Comparison of ENCODE assay signal across 9 mouse cellular contexts in genomic region chr2:167376160-167376564, GRCm38 (mm10). TPM values are rescaled to one million over a fixed set of nuclear protein-coding genes. Genes with fewer than 3 reads are reported as not detected.
DNase-seq lines count a peak whose midpoint lies in the region; ATAC-seq and TF ChIP-seq lines count a peak whose summit lies in the region.
"Had no signal": no experiment of that assay in that cellular context is flagged by ENCODE, and none has a peak within 500 bp of the region (broad histone marks: within the 10 kb centered on the region; RNA-seq: fewer than 3 reads in every experiment).

No protein-coding gene starts in this region.

- ATAC-seq in lung, embryonic 16.5 days (ENCODE audit: low read depth): peak; percentile 37
- ATAC-seq in embryonic facial prominence, embryonic 14.5 days (ENCODE audit: low read depth): 0 out of 2 replicates have a peak, but pooled peaks have one; percentile 48
- ATAC-seq in heart, embryonic 16.5 days (replicated peaks; ENCODE audit: extremely low read depth, insufficient read depth, low FRiP score): peak; percentile 72
- no peak for ATAC-seq in erythroblast, adult 5-6 weeks (replicated peaks; ENCODE audit: low FRiP score, poor library complexity, severe bottlenecking)

- 71% methylated on average over 8 of the region's 8 CpGs for WGBS in lung, embryonic 16.5 days
- 70% methylated on average over 8 of the region's 8 CpGs for WGBS in lung, adult 2 months
- 71% methylated on average over 8 of the region's 8 CpGs for WGBS in embryonic facial prominence, embryonic 14.5 days
- WGBS in heart, embryonic 16.5 days: 49% methylated on average over 8 of the region's 8 CpGs

- no peak overlapping the region for H3K9ac ChIP-seq in lung, embryonic 16.5 days (ENCODE audit: low read length)
- H3K9ac ChIP-seq in embryonic facial prominence, embryonic 14.5 days (ENCODE audit: low read depth, low read length): no peak overlapping the region
- H3K9ac ChIP-seq in heart, embryonic 16.5 days (ENCODE audit: low read length): peak overlapping the region; percentile 21; the same call in 1 of the 2 replicates
- H3K9ac ChIP-seq: neural tube, embryonic 12.5 days had no signal

- no peak overlapping the region for H3K4me3 ChIP-seq in lung, embryonic 16.5 days (ENCODE audit: low read length)
- no peak overlapping the region for H3K4me3 ChIP-seq in lung, adult 2 months (replicated peaks; ENCODE audit: extremely low read depth, low read depth, low read length)
- no peak overlapping the region for H3K4me3 ChIP-seq in embryonic facial prominence, embryonic 14.5 days (ENCODE audit: low read depth, low read length)
- no peak overlapping the region for H3K4me3 ChIP-seq in heart, embryonic 16.5 days (ENCODE audit: low read length)
- H3K4me3 ChIP-seq: neural tube, embryonic 12.5 days had no signal

- no peaks in the 10 kb centered on the region for H3K9me3 ChIP-seq in lung, embryonic 16.5 days (ENCODE audit: control insufficient read depth, low read length)
- no peaks in the 10 kb centered on the region for H3K9me3 ChIP-seq in embryonic facial prominence, embryonic 14.5 days (ENCODE audit: control insufficient read depth, low read length)
- no peaks in the 10 kb centered on the region for H3K9me3 ChIP-seq in heart, embryonic 16.5 days (replicated peaks; ENCODE audit: control insufficient read depth, low read length)
- H3K9me3 ChIP-seq: neural tube, embryonic 12.5 days had no signal

- no peak overlapping the region for H3K4me2 ChIP-seq in lung, embryonic 16.5 days (ENCODE audit: low read depth, low read length)
- no peak overlapping the region for H3K4me2 ChIP-seq in embryonic facial prominence, embryonic 14.5 days (ENCODE audit: low read depth, low read length)
- peak overlapping the region; percentile 44 for H3K4me2 ChIP-seq in heart, embryonic 16.5 days (ENCODE audit: low read depth, low read length)
- H3K4me2 ChIP-seq: neural tube, embryonic 12.5 days had no signal

- H3K27me3 ChIP-seq in lung, embryonic 16.5 days (ENCODE audit: control insufficient read depth, insufficient read depth, low read depth, low read length): no peaks in the 10 kb centered on the region
- no peaks in the 10 kb centered on the region for H3K27me3 ChIP-seq in embryonic facial prominence, embryonic 14.5 days (replicated peaks; ENCODE audit: control insufficient read depth, insufficient read depth, low read length)
- no peaks in the 10 kb centered on the region for H3K27me3 ChIP-seq in heart, embryonic 16.5 days (ENCODE audit: control insufficient read depth, insufficient read depth, low read length)
- H3K27me3 ChIP-seq: neural tube, embryonic 12.5 days had no signal

- no peak overlapping the region for H3K27ac ChIP-seq in lung, embryonic 16.5 days (ENCODE audit: low read length)
- H3K27ac ChIP-seq in embryonic facial prominence, embryonic 14.5 days (replicated peaks; ENCODE audit: low read depth, low read length): no peak overlapping the region
- H3K27ac ChIP-seq in heart, embryonic 16.5 days (ENCODE audit: low read length): peak overlapping the region; percentile 82
- H3K27ac ChIP-seq: neural tube, embryonic 12.5 days had no signal

- H3K4me1 ChIP-seq in lung, embryonic 16.5 days (replicated peaks; ENCODE audit: control insufficient read depth, insufficient read depth, low read length): peaks cover 4% of the 10 kb centered on the region
- no peaks in the 10 kb centered on the region for H3K4me1 ChIP-seq in lung, adult 2 months (ENCODE audit: control insufficient read depth, insufficient read depth, low read length)
- 0 out of 2 replicates have a peak, but pooled peaks cover 5% of the 10 kb centered on the region for H3K4me1 ChIP-seq in embryonic facial prominence, embryonic 14.5 days (ENCODE audit: control insufficient read depth, insufficient read depth, low read length)
- H3K4me1 ChIP-seq in heart, embryonic 16.5 days (ENCODE audit: control insufficient read depth, insufficient read depth, low read length): peaks cover 31% of the 10 kb centered on the region

- DNase-seq in lung, adult 2 months: no peak
- peak; percentile 55 for DNase-seq in embryonic facial prominence, embryonic 14.5 days (ENCODE audit: low spot score)
- DNase-seq in right cerebral cortex, postnatal 25 days: peak; percentile 25
- no peak for DNase-seq in T-cell, adult 2 months (ENCODE audit: low spot score)
- DNase-seq in cerebellum, adult 8-10 months: no peak

- no peak for TF ChIP-seq POLR2A in lung, adult 2 months (IDR thresholded peaks at IDR 0.05; ENCODE audit: borderline replicate concordance, extremely low read depth, low read depth, low read length)

- TF ChIP-seq CTCF in lung, adult 2 months (IDR thresholded peaks at IDR 0.05; ENCODE audit: insufficient read depth, low read length): no peak

- H3K36me3 ChIP-seq in lung, embryonic 16.5 days (ENCODE audit: control insufficient read depth, insufficient read depth, low read length): no peaks in the 10 kb centered on the region
- H3K36me3 ChIP-seq in embryonic facial prominence, embryonic 14.5 days (ENCODE audit: control insufficient read depth, insufficient read depth, low read length): no peaks in the 10 kb centered on the region
- no peaks in the 10 kb centered on the region for H3K36me3 ChIP-seq in heart, embryonic 16.5 days (ENCODE audit: control insufficient read depth, insufficient read depth)
- H3K36me3 ChIP-seq: neural tube, embryonic 12.5 days had no signal

RNA-seq across cellular contexts. Expression of gene B4galt5, which starts 27.2 kb away (rescaled TPM):
- 7.3 and 8.3 TPM in 2 replicates for polyA plus RNA-seq in lung, embryonic 16.5 days (2015; fragmentation: Nextera tagmentation; extraction: Ambion mirVana)
- polyA plus RNA-seq in lung, adult 2 months (2012; rRNA removed): 17.7 and 20.5 TPM in 2 replicates
- polyA plus RNA-seq in embryonic facial prominence, embryonic 14.5 days (2014; fragmentation: Nextera tagmentation; extraction: Ambion mirVana): 17.9 and 24.3 TPM in 2 replicates
- 8.1 and 8.3 TPM in 2 replicates for polyA plus RNA-seq in heart, embryonic 16.5 days (2015; fragmentation: Nextera tagmentation; extraction: Ambion mirVana)
- 12.1 and 17.9 TPM in 2 replicates for total RNA-seq in erythroblast, adult 5-6 weeks (2015; ENCODE audit: low replicate concordance)
- total RNA-seq in erythroblast, adult 5-6 weeks (2017; ENCODE audit: low replicate concordance): 4.8 and 9.8 TPM in 2 replicates

RNA-seq across cellular contexts. Expression of gene Slc9a8, which starts 45.4 kb away (rescaled TPM):
- 21.3 and 24.0 TPM in 2 replicates for polyA plus RNA-seq in lung, embryonic 16.5 days (2015; fragmentation: Nextera tagmentation; extraction: Ambion mirVana)
- polyA plus RNA-seq in lung, adult 2 months (2012; rRNA removed): 32.0 and 41.7 TPM in 2 replicates
- polyA plus RNA-seq in embryonic facial prominence, embryonic 14.5 days (2014; fragmentation: Nextera tagmentation; extraction: Ambion mirVana): 13.6 and 17.8 TPM in 2 replicates
- 19.1 and 20.1 TPM in 2 replicates for polyA plus RNA-seq in heart, embryonic 16.5 days (2015; fragmentation: Nextera tagmentation; extraction: Ambion mirVana)
- total RNA-seq in erythroblast, adult 5-6 weeks (2015; ENCODE audit: low replicate concordance): 123 and 129 TPM in 2 replicates
- 111 and 194 TPM in 2 replicates for total RNA-seq in erythroblast, adult 5-6 weeks (2017; ENCODE audit: low replicate concordance)

Comparison
In these comparisons a context has a peak if more than half of its experiments do, and no peak if none do; other contexts are left out.
1. DNase-seq: peak in embryonic facial prominence, embryonic 14.5 days (single experiment) and right cerebral cortex, postnatal 25 days (single experiment); none in lung, adult 2 months (single experiment), T-cell, adult 2 months (single experiment) and cerebellum, adult 8-10 months (single experiment).